17 mouse cellular contexts compared by ENCODE assay signal in the genomic region with DNA sequence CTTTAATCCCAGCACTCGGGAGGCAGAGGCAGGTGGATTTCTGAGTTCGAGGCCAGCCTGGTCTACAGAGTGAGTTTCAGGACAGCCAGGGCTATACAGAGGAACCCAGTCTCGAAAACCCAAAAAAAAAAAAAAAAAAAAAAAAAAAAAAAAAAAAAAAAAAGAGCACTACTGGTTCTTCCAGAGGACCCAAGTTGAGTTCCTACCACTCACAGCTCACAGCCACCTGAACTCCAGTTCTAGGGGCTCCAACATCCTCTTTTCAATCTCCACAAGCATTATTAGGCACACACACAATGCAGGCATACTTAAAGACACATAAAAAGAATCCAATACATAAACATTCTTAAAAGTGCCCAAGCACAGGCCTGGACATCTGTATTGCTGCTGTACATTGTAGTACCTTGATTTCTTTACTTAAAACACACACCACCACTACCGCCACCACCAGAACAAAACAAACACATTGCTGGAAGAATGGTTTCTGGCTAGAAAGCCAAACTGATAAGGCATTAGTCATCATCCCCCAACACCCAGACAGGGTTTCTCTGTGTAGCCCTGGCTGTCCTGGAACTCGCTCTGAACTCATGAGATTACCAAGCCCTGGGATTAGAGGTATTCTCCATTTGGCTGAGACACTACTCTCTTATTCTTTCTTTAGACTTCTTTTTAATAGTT. TPM values are rescaled to one million over a fixed set of nuclear protein-coding genes. Genes with fewer than 3 reads are reported as not detected.
A peak's percentile ranks its signal among the peaks of the same experiment; 100 is the strongest.
DNase-seq lines count a peak whose midpoint lies in the region; ATAC-seq and TF ChIP-seq lines count a peak whose summit lies in the region.
"Had no signal": no experiment of that assay in that cellular context is flagged by ENCODE, and none has a peak within 500 bp of the region (broad histone marks: within the 10 kb centered on the region; RNA-seq: fewer than 3 reads in every experiment).

No protein-coding gene starts in this region.

- peaks cover 81% of the 10 kb centered on the region for H3K4me1 ChIP-seq in forebrain, embryonic 13.5 days
- peaks cover 56% of the 10 kb centered on the region for H3K4me1 ChIP-seq in forebrain, embryonic 10.5 days
- peaks cover 81% of the 10 kb centered on the region for H3K4me1 ChIP-seq in midbrain, embryonic 13.5 days (replicated peaks)
- H3K4me1 ChIP-seq in midbrain, postnatal 0 days (ENCODE audit: insufficient read depth, low read length) = peaks cover 22% of the 10 kb centered on the region

- H3K4me2 ChIP-seq in forebrain, embryonic 13.5 days = peak overlapping the region; percentile 20; the same call in 1 of the 2 replicates
- 0 out of 2 replicates have a peak overlapping the region, but pooled peaks have one; percentile 0 for H3K4me2 ChIP-seq in midbrain, embryonic 13.5 days (replicated peaks)
- no peak overlapping the region for H3K4me2 ChIP-seq in midbrain, postnatal 0 days (ENCODE audit: low read depth, low read length, poor library complexity, severe bottlenecking)
- H3K4me2 ChIP-seq: hindbrain, embryonic 14.5 days had no signal

- no peak overlapping the region for H3K4me3 ChIP-seq in forebrain, embryonic 13.5 days
- no peak overlapping the region for H3K4me3 ChIP-seq in forebrain, embryonic 10.5 days
- H3K4me3 ChIP-seq in midbrain, embryonic 13.5 days (replicated peaks) = no peak overlapping the region
- no peak overlapping the region for H3K4me3 ChIP-seq in midbrain, postnatal 0 days (ENCODE audit: low read depth, low read length)
- H3K4me3 ChIP-seq: embryonic facial prominence, embryonic 12.5 days had no signal

- no peak overlapping the region for H3K27ac ChIP-seq in forebrain, embryonic 13.5 days
- H3K27ac ChIP-seq in forebrain, embryonic 10.5 days = no peak overlapping the region
- no peak overlapping the region for H3K27ac ChIP-seq in midbrain, embryonic 13.5 days
- no peak overlapping the region for H3K27ac ChIP-seq in midbrain, postnatal 0 days (ENCODE audit: low read depth, low read length)
- H3K27ac ChIP-seq: embryonic facial prominence, embryonic 12.5 days; hindbrain, embryonic 14.5 days; macrophage had no signal

- no peak for DNase-seq in forebrain, embryonic 10.5 days (ENCODE audit: extremely low spot score, low spot score)
- no peak for DNase-seq in midbrain, postnatal 0 days (ENCODE audit: low spot score)
- DNase-seq in c-Kit-positive CD71-positive TER-119-positive erythroid progenitor cells, embryonic 14.5 days (ENCODE audit: low spot score) = peak; percentile 18
- no peak for DNase-seq in urinary bladder, postnatal 10 days (ENCODE audit: low spot score)
- DNase-seq in lung, adult 18-20 months = no peak
- DNase-seq in frontal cortex, postnatal 36 days (ENCODE audit: low spot score in 2 of 2) = no peak
- DNase-seq: B cell, adult 2 months; cerebellum, adult 11-12 months; kidney, adult 2 months; kidney, postnatal 36 days; lung, adult 2 months; right cerebral cortex, postnatal 4 days had no signal

- no peak for TF ChIP-seq CTCF in midbrain, postnatal 0 days (IDR thresholded peaks at IDR 0.05)

- peaks cover 23% of the 10 kb centered on the region for H3K36me3 ChIP-seq in forebrain, embryonic 13.5 days (ENCODE audit: poor library complexity, severe bottlenecking)
- peaks cover 95% of the 10 kb centered on the region for H3K36me3 ChIP-seq in forebrain, embryonic 10.5 days (replicated peaks)
- H3K36me3 ChIP-seq in midbrain, embryonic 13.5 days = peaks cover 22% of the 10 kb centered on the region
- H3K36me3 ChIP-seq in midbrain, postnatal 0 days (ENCODE audit: insufficient read depth, low read length) = peaks cover 5% of the 10 kb centered on the region; the same call in 1 of the 2 replicates

- no peak for ATAC-seq in forebrain, embryonic 13.5 days
- no peak for ATAC-seq in midbrain, embryonic 13.5 days
- ATAC-seq in midbrain, postnatal 0 days (ENCODE audit: low FRiP score) = no peak

- no peaks in the 10 kb centered on the region for H3K27me3 ChIP-seq in forebrain, embryonic 13.5 days
- no peaks in the 10 kb centered on the region for H3K27me3 ChIP-seq in forebrain, embryonic 10.5 days (ENCODE audit: poor library complexity, severe bottlenecking)
- H3K27me3 ChIP-seq in midbrain, embryonic 13.5 days = no peaks in the 10 kb centered on the region
- H3K27me3 ChIP-seq in midbrain, postnatal 0 days (ENCODE audit: insufficient read depth, low read length) = no peaks in the 10 kb centered on the region
- H3K27me3 ChIP-seq: embryonic facial prominence, embryonic 12.5 days had no signal

- no peak overlapping the region for H3K9ac ChIP-seq in forebrain, embryonic 13.5 days
- no peak overlapping the region for H3K9ac ChIP-seq in midbrain, embryonic 13.5 days (replicated peaks)
- no peak overlapping the region for H3K9ac ChIP-seq in midbrain, postnatal 0 days (replicated peaks; ENCODE audit: low read length, poor library complexity, severe bottlenecking)
- H3K9ac ChIP-seq: hindbrain, embryonic 14.5 days had no signal

- WGBS in forebrain, embryonic 13.5 days = 89% methylated on average over 4 of the region's 5 CpGs
- 92% methylated on average over 4 of the region's 5 CpGs for WGBS in forebrain, embryonic 10.5 days
- WGBS in midbrain, embryonic 13.5 days = 87% methylated on average over 4 of the region's 5 CpGs
- WGBS in midbrain, postnatal 0 days = 82% methylated on average over 4 of the region's 5 CpGs

- H3K9me3 ChIP-seq in forebrain, embryonic 13.5 days (replicated peaks) = no peaks in the 10 kb centered on the region
- H3K9me3 ChIP-seq in forebrain, embryonic 10.5 days = peaks cover 5% of the 10 kb centered on the region; the same call in 1 of the 2 replicates
- H3K9me3 ChIP-seq in midbrain, embryonic 13.5 days = no peaks in the 10 kb centered on the region
- no peaks in the 10 kb centered on the region for H3K9me3 ChIP-seq in midbrain, postnatal 0 days (ENCODE audit: low read length)
- H3K9me3 ChIP-seq: embryonic facial prominence, embryonic 12.5 days had no signal

RNA-seq across cellular contexts. Expression of a gene that starts 6.8 kb away (rescaled TPM):
- polyA plus RNA-seq in forebrain, embryonic 13.5 days (2015; fragmentation: Nextera tagmentation; extraction: Ambion mirVana) = 2.5 and 4.0 TPM in 2 replicates
- polyA plus RNA-seq in forebrain, embryonic 10.5 days (2016; fragmentation: Nextera tagmentation; extraction: Ambion mirVana) = 2.4 and 3.7 TPM in 2 replicates
- polyA plus RNA-seq in midbrain, embryonic 13.5 days (2015; fragmentation: Nextera tagmentation; extraction: Ambion mirVana) = 2.5 and 5.1 TPM in 2 replicates
- 24.9 and 56.5 TPM in 2 replicates for total RNA-seq in midbrain, postnatal 0 days (2014; rRNA removed)
- polyA plus RNA-seq in midbrain, postnatal 0 days (2015; fragmentation: Nextera tagmentation; extraction: Ambion mirVana) = 10.3 and 15.4 TPM in 2 replicates

RNA-seq across cellular contexts. Expression of a gene that starts 30.0 kb away (rescaled TPM):
- polyA plus RNA-seq in forebrain, embryonic 13.5 days (2015; fragmentation: Nextera tagmentation; extraction: Ambion mirVana) = 26.9 and 32.7 TPM in 2 replicates
- polyA plus RNA-seq in forebrain, embryonic 10.5 days (2016; fragmentation: Nextera tagmentation; extraction: Ambion mirVana) = 18.5 and 20.7 TPM in 2 replicates
- 29.1 and 29.4 TPM in 2 replicates for polyA plus RNA-seq in midbrain, embryonic 13.5 days (2015; fragmentation: Nextera tagmentation; extraction: Ambion mirVana)
- total RNA-seq in midbrain, postnatal 0 days (2014; rRNA removed) = 43.2 and 47.1 TPM in 2 replicates
- polyA plus RNA-seq in midbrain, postnatal 0 days (2015; fragmentation: Nextera tagmentation; extraction: Ambion mirVana) = 15.7 and 16.0 TPM in 2 replicates

RNA-seq across cellular contexts. Expression of a gene that starts 30.2 kb away (rescaled TPM):
- 66.4 and 77.3 TPM in 2 replicates for polyA plus RNA-seq in forebrain, embryonic 13.5 days (2015; fragmentation: Nextera tagmentation; extraction: Ambion mirVana)
- 70.9 and 77.6 TPM in 2 replicates for polyA plus RNA-seq in forebrain, embryonic 10.5 days (2016; fragmentation: Nextera tagmentation; extraction: Ambion mirVana)
- 68.0 and 71.8 TPM in 2 replicates for polyA plus RNA-seq in midbrain, embryonic 13.5 days (2015; fragmentation: Nextera tagmentation; extraction: Ambion mirVana)
- 11.4 and 30.0 TPM in 2 replicates for total RNA-seq in midbrain, postnatal 0 days (2014; rRNA removed)
- 87.9 and 97.2 TPM in 2 replicates for polyA plus RNA-seq in midbrain, postnatal 0 days (2015; fragmentation: Nextera tagmentation; extraction: Ambion mirVana)

RNA-seq across cellular contexts. Expression of a gene that starts 30.3 kb away (rescaled TPM):
- 5.8 and 7.0 TPM in 2 replicates for polyA plus RNA-seq in forebrain, embryonic 13.5 days (2015; fragmentation: Nextera tagmentation; extraction: Ambion mirVana)
- polyA plus RNA-seq in forebrain, embryonic 10.5 days (2016; fragmentation: Nextera tagmentation; extraction: Ambion mirVana) = 5.2 and 6.4 TPM in 2 replicates
- 6.0 and 8.7 TPM in 2 replicates for polyA plus RNA-seq in midbrain, embryonic 13.5 days (2015; fragmentation: Nextera tagmentation; extraction: Ambion mirVana)
- 19.3 and 20.9 TPM in 2 replicates for total RNA-seq in midbrain, postnatal 0 days (2014; rRNA removed)
- polyA plus RNA-seq in midbrain, postnatal 0 days (2015; fragmentation: Nextera tagmentation; extraction: Ambion mirVana) = 7.4 and 7.5 TPM in 2 replicates
